Mouse (Mus musculus) neural tube, embryonic 13.5 days (tissue): ENCODE results near the gene Adam30. TPM values are rescaled to one million over a fixed set of nuclear protein-coding genes. Genes with fewer than 3 reads are reported as not detected.
A peak's percentile ranks its signal among the peaks of the same experiment; 100 is the strongest.

Experiments
- ATAC-seq: fragments of 200-750 bp; cut with Nextera tagmentation; 2 replicates; pipeline ENCODE4 v1.8.0; 2017; ENCODE audit warnings: low read depth, mild to moderate bottlenecking, moderate TSS enrichment, moderate library complexity
- H3K27ac ChIP-seq: fragments of 300-500 bp; sonication (generic); replicated peaks from 2 replicates; pipeline ENCODE4 v1.5.1; 2015; ENCODE audit warnings: moderate library complexity, mild to moderate bottlenecking, inconsistent platforms
- H3K27me3 ChIP-seq: fragments of 300-500 bp; sonication (generic); 2 replicates; pipeline ENCODE4 v1.6.1; 2015; ENCODE audit warnings: mild to moderate bottlenecking, inconsistent platforms
- H3K36me3 ChIP-seq: fragments of 300-500 bp; sonication (generic); 2 replicates; pipeline ENCODE4 v1.6.1; 2015; ENCODE audit warnings: mild to moderate bottlenecking, inconsistent platforms
- H3K4me1 ChIP-seq: fragments of 300-500 bp; sonication (generic); replicated peaks from 2 replicates; pipeline ENCODE4 v1.6.1; 2015; ENCODE audit warnings: inconsistent platforms
- H3K4me2 ChIP-seq: fragments of 300-500 bp; sonication (generic); 2 replicates; pipeline ENCODE4 v1.6.1; 2015; ENCODE audit warnings: inconsistent platforms, mild to moderate bottlenecking, moderate library complexity
- H3K4me3 ChIP-seq: fragments of 300-500 bp; sonication (generic); 2 replicates; pipeline ENCODE4 v1.5.1; 2015; ENCODE audit warnings: mild to moderate bottlenecking, inconsistent platforms
- H3K9ac ChIP-seq: fragments of 300-500 bp; sonication (generic); 2 replicates; pipeline ENCODE4 v1.6.1; 2015; ENCODE audit warnings: moderate library complexity, mild to moderate bottlenecking, inconsistent platforms
- H3K9me3 ChIP-seq: fragments of 300-500 bp; sonication (generic); 2 replicates; pipeline ENCODE4 v1.6.1; 2016; ENCODE audit warnings: inconsistent platforms
- WGBS: fragments of 180-500 bp; shearing (Covaris S2); methylation state at CpG from one replicate; pipeline ENCODE4 v1.1.7; 2015; 5-methylcytosine and 5-hydroxymethylcytosine counted together
- polyA plus RNA-seq: library from polyadenylated mRNA; unstranded; fragments of >200 nt; fragmentation: Nextera tagmentation; extraction: Ambion mirVana; gene quantifications from 2 replicates; pipeline ENCODE4 v1.2.1, GENCODE M21; 2015

Gene Adam30
- polyA plus RNA-seq, 1 experiment from 2014 or later = not detected

- no peaks in the 10 kb centered on the region for H3K36me3 ChIP-seq
- no peak for ATAC-seq
- no peak overlapping the region for H3K4me3 ChIP-seq
- no peaks in the 10 kb centered on the region for H3K27me3 ChIP-seq
- peaks cover 13% of the 10 kb centered on the region for H3K4me1 ChIP-seq
- H3K9me3 ChIP-seq = no peaks in the 10 kb centered on the region
- H3K9ac ChIP-seq = no peak overlapping the region
- WGBS = 78% methylated on average over 5 of the region's 5 CpGs
- no peak overlapping the region for H3K4me2 ChIP-seq
- H3K27ac ChIP-seq = no peak overlapping the region
Measured at GRCm38 (mm10) chr3:98199747-98200146, 39.3 kb downstream of the Adam30 start.

DNA sequence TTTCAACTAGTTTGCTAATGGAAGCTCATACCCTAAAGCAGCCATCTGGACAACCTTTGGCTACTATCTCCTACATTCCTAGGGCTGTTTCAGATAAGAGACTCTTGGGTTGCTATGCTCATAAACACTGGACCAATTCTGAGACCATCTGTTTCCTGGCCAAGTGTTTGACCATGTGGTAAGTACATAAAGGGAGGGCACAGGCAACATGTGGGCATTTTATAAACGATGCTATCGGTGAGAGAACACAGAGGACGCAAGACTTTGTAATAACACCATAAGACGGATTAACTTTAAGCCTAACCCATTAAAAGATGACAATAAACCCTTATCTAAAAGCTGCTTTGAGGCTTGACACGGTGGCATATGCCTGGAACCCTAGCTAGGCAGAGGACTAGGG lies 42.9 kb downstream of the Adam30 start:
- H3K4me1 ChIP-seq = peaks cover 5% of the 10 kb centered on the region
- H3K36me3 ChIP-seq = no peaks in the 10 kb centered on the region
- no peak overlapping the region for H3K27ac ChIP-seq
- WGBS = 80% methylated on average over 5 of the region's 5 CpGs
- no peak overlapping the region for H3K4me2 ChIP-seq
- ATAC-seq = no peak
- no peaks in the 10 kb centered on the region for H3K27me3 ChIP-seq
- H3K9ac ChIP-seq = no peak overlapping the region
- H3K4me3 ChIP-seq = no peak overlapping the region
- no peaks in the 10 kb centered on the region for H3K9me3 ChIP-seq

DNA sequence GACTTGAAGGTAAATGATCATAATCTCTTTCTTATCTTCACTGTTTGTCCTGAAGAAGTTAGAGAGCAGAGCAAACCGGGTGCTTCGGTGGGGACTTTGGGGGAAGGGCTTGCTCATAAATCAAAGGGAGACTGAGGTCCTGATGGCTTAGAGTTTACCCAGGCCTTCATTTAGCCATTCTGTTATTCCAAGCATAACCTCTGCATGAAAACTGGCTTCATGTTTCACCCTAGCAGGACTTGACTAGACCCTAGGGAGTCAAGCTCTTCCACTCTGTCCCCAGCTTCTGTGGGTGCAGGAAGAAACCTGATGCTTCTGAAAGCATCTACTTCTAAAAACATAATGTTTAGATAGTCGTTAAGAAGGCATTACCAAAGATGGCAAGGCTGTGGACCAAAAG lies 46.5 kb downstream of the Adam30 start:
- Histone ChIP-seq H3K4me3 (no peak overlapping the region), H3K27me3 (no peaks in the 10 kb centered on the region), H3K4me2 (no peak overlapping the region), H3K9me3 (no peaks in the 10 kb centered on the region), H3K27ac (no peak overlapping the region), H3K4me1 (peaks cover 12% of the 10 kb centered on the region; the same call in 1 of the 2 replicates), H3K36me3 (no peaks in the 10 kb centered on the region), H3K9ac (no peak overlapping the region)
- WGBS = 50% methylated on average over 3 of the region's 3 CpGs
- no peak for ATAC-seq

GRCm38 (mm10) chr3:98209161-98209560 lies 48.7 kb downstream of the Adam30 start:
- WGBS = 86% methylated on average over 4 of the region's 4 CpGs
- Histone ChIP-seq H3K4me3 (no peak overlapping the region), H3K9me3 (no peaks in the 10 kb centered on the region), H3K27me3 (no peaks in the 10 kb centered on the region), H3K27ac (no peak overlapping the region), H3K4me2 (no peak overlapping the region), H3K4me1 (peaks cover 12% of the 10 kb centered on the region; the same call in 1 of the 2 replicates), H3K9ac (no peak overlapping the region), H3K36me3 (no peaks in the 10 kb centered on the region)
- no peak for ATAC-seq

DNA sequence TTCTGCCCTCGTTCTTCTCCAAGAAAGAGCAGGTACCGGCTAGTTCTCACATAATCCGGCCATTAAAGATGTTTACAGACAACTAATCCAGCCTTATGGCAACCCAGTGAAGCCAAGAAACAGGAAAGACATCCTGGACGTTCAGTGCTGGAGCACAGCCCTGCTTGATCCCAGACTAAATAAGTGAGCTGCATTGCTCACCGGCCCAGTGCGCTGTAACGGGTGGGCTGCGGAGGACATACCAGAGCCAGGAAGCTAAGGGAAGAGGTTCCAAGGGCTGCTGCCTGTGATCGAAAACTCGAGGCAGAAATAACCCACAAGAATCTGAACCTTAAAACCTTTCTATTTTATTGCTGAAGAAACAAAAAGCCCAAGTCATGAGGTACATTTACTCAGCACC lies 50.4 kb downstream of the Adam30 start:
- ATAC-seq = peak; percentile 69; the same call in 1 of the 2 replicates
- H3K36me3 ChIP-seq = no peaks in the 10 kb centered on the region
- peaks cover 12% of the 10 kb centered on the region; the same call in 1 of the 2 replicates for H3K4me1 ChIP-seq
- no peak overlapping the region for H3K4me3 ChIP-seq
- H3K4me2 ChIP-seq = no peak overlapping the region
- no peaks in the 10 kb centered on the region for H3K27me3 ChIP-seq
- 0 out of 2 replicates have a peak overlapping the region, but pooled peaks have one; percentile 19 for H3K27ac ChIP-seq
- H3K9me3 ChIP-seq = no peaks in the 10 kb centered on the region
- no peak overlapping the region for H3K9ac ChIP-seq
- 73% methylated on average over 10 of the region's 10 CpGs for WGBS

DNA sequence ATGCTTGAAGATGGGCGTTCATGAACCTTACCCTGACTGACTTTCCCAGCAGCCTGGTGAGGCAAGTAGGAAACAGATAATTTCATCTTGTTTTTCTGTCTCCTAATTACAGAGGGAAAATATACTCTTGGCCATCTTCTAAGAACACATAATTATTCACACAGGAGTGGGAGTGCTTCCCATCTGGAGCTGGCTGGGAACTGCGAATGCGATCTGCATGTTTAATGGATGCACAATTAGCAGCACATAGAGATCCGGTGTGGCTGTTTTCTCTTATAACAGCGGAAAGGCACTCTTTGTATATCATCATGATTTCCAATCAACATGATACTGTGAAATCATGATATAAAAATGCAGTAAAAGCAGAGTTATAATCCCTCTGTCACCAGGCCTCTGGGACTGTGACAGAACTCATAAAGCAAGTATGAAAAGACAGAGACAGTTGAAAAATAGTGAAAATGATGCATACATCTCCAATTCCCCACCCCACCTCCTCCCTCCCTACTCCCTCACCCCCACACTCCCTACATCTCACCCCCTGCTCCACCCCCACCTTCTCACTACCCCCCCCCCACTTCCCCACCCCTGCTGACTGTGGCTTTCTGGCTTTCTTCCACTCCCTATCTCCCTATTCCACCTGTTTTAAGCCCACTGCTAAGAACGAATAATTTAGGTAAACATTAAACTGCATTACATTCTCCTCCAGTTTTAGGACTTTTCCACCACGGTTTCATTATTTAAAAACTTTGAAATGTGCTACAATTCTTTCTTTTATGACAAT lies 51.1 kb downstream of the Adam30 start:
- H3K27ac ChIP-seq = no peak overlapping the region
- no peaks in the 10 kb centered on the region for H3K27me3 ChIP-seq
- no peak overlapping the region for H3K4me2 ChIP-seq
- ATAC-seq = peak; percentile 87
- no peaks in the 10 kb centered on the region for H3K9me3 ChIP-seq
- H3K36me3 ChIP-seq = no peaks in the 10 kb centered on the region
- peaks cover 12% of the 10 kb centered on the region; the same call in 1 of the 2 replicates for H3K4me1 ChIP-seq
- no peak overlapping the region for H3K9ac ChIP-seq
- WGBS = 50% methylated on average over 7 of the region's 7 CpGs
- H3K4me3 ChIP-seq = no peak overlapping the region

Other genes starting within 250 kb of the Adam30 start
- gene Notch2, start 147.1 kb upstream of the Adam30 start, polyA plus RNA-seq = 11.2 and 14.1 TPM in 2 replicates
- not detected in 2 replicates for gene Reg4, start 61.5 kb downstream of the Adam30 start, polyA plus RNA-seq
- 9.9 and 16.3 TPM in 2 replicates for gene Hmgcs2, start 119.8 kb downstream of the Adam30 start, polyA plus RNA-seq
- 166 and 171 TPM in 2 replicates for gene Phgdh, start 179.4 kb downstream of the Adam30 start, polyA plus RNA-seq
- gene Zfp697, start 221.8 kb downstream of the Adam30 start, polyA plus RNA-seq = 12.9 and 14.9 TPM in 2 replicates